ENCODE assay signal across 15 mouse cellular contexts in the genomic region with DNA sequence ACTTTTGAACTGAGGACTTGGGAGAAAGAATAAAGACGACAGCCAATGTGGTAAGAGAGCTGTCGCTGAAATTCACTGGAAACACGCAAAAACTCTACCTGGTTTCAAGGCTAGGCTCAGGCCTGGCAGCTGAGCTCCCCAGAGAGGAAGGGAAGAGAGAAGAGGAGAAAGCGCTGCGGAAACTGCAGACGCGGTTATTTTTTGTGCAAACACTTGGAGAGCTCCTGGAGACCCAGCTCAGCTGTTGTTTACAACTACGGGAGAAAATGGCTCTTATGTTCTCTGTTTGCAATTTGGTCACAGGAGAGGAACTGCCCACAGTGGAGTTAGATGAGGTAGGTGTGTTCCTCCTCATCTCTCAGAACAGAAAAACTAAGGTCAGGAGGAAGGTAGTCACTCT. TPM values are rescaled to one million over a fixed set of nuclear protein-coding genes. Genes with fewer than 3 reads are reported as not detected.
A peak's percentile ranks its signal among the peaks of the same experiment; 100 is the strongest.
DNase-seq lines count a peak whose midpoint lies in the region; ATAC-seq and TF ChIP-seq lines count a peak whose summit lies in the region.
"Had no signal": no experiment of that assay in that cellular context is flagged by ENCODE, and none has a peak within 500 bp of the region (broad histone marks: within the 10 kb centered on the region; RNA-seq: fewer than 3 reads in every experiment).

No protein-coding gene starts in this region.

- no peak overlapping the region for H3K4me3 ChIP-seq in kidney, adult 2 months (ENCODE audit: insufficient read depth, low read depth, low read length)
- H3K4me3 ChIP-seq in lung, embryonic 14.5 days (ENCODE audit: low read depth, low read length): no peak overlapping the region
- no peak overlapping the region for H3K4me3 ChIP-seq in stomach, embryonic 16.5 days (replicated peaks; ENCODE audit: low read length)
- no peak overlapping the region for H3K4me3 ChIP-seq in hindbrain, embryonic 10.5 days
- H3K4me3 ChIP-seq: erythroblast, embryonic 14.5 days; megakaryocyte, embryonic 14.5 days had no signal

- H3K4me2 ChIP-seq in lung, embryonic 14.5 days: no peak overlapping the region
- no peak overlapping the region for H3K4me2 ChIP-seq in stomach, embryonic 16.5 days (ENCODE audit: low read depth, low read length)

- H3K27me3 ChIP-seq in kidney, adult 2 months (replicated peaks; ENCODE audit: control insufficient read depth, insufficient read depth, low read length): no peaks in the 10 kb centered on the region
- H3K27me3 ChIP-seq in lung, embryonic 14.5 days (ENCODE audit: insufficient read depth, low read length): no peaks in the 10 kb centered on the region
- H3K27me3 ChIP-seq in stomach, embryonic 16.5 days (ENCODE audit: control insufficient read depth, insufficient read depth, low read length): no peaks in the 10 kb centered on the region
- no peaks in the 10 kb centered on the region for H3K27me3 ChIP-seq in hindbrain, embryonic 10.5 days (ENCODE audit: insufficient read depth, poor library complexity, severe bottlenecking)
- H3K27me3 ChIP-seq: megakaryocyte, embryonic 14.5 days had no signal

- WGBS in kidney, adult 2 months: 72% methylated on average over 8 of the region's 8 CpGs
- 32% methylated on average over 8 of the region's 8 CpGs for WGBS in lung, embryonic 14.5 days
- WGBS in stomach, embryonic 16.5 days: 47% methylated on average over 8 of the region's 8 CpGs
- WGBS in hindbrain, embryonic 10.5 days: 91% methylated on average over 8 of the region's 8 CpGs

- no peaks in the 10 kb centered on the region for H3K4me1 ChIP-seq in kidney, adult 2 months (ENCODE audit: control insufficient read depth, insufficient read depth, low read length)
- H3K4me1 ChIP-seq in lung, embryonic 14.5 days (ENCODE audit: insufficient read depth): peaks cover 11% of the 10 kb centered on the region
- H3K4me1 ChIP-seq in stomach, embryonic 16.5 days (ENCODE audit: control insufficient read depth, insufficient read depth, low read length): peaks cover 13% of the 10 kb centered on the region; the same call in 1 of the 2 replicates
- no peaks in the 10 kb centered on the region for H3K4me1 ChIP-seq in hindbrain, embryonic 10.5 days (replicated peaks)

- ATAC-seq in frontal cortex, adult (ENCODE audit: low TSS enrichment): 0 out of 2 replicates have a peak, but pooled peaks have one; percentile 13
- no peak for ATAC-seq in lung, embryonic 14.5 days (ENCODE audit: insufficient read depth)
- ATAC-seq in stomach, embryonic 16.5 days (ENCODE audit: insufficient read depth, low FRiP score): no peak
- ATAC-seq: liver, postnatal 0 days had no signal

- H3K9me3 ChIP-seq in lung, embryonic 14.5 days (ENCODE audit: low read depth, low read length): no peaks in the 10 kb centered on the region
- H3K9me3 ChIP-seq in stomach, embryonic 16.5 days (replicated peaks; ENCODE audit: control insufficient read depth, low read length): no peaks in the 10 kb centered on the region
- no peaks in the 10 kb centered on the region for H3K9me3 ChIP-seq in hindbrain, embryonic 10.5 days
- H3K9me3 ChIP-seq: megakaryocyte, embryonic 14.5 days had no signal

- no peak for TF ChIP-seq CTCF in kidney, adult 2 months (conservative IDR thresholded peaks at IDR 0.05; ENCODE audit: insufficient read depth, insufficient read length, low read depth, low read length)
- TF ChIP-seq CTCF in lung, embryonic 14.5 days (IDR thresholded peaks at IDR 0.05; ENCODE audit: low read depth): no peak

- DNase-seq in frontal cortex, postnatal 25 days (ENCODE audit: low spot score in 2 of 2): no peak
- DNase-seq in kidney, adult 2 months: no peak
- DNase-seq in kidney, adult 8-10 months: no peak
- peak; percentile 54 for DNase-seq in lung, embryonic 14.5 days
- DNase-seq in lung, postnatal 4 days: no peak
- no peak for DNase-seq in hindbrain, embryonic 10.5 days (ENCODE audit: low spot score)
- DNase-seq: adrenal gland, adult 8-10 months; cerebellum, adult 8-10 months; gastrocnemius, postnatal 10 days; liver, postnatal 0 days; spleen, adult 18-20 months had no signal

- H3K9ac ChIP-seq in lung, embryonic 14.5 days: no peak overlapping the region; the same call in 1 of the 2 replicates
- H3K9ac ChIP-seq in stomach, embryonic 16.5 days (ENCODE audit: low read length): peak overlapping the region; percentile 36; the same call in 1 of the 2 replicates
- H3K9ac ChIP-seq: liver, postnatal 0 days had no signal

- no peak for TF ChIP-seq POLR2A in kidney, adult 2 months (IDR thresholded peaks at IDR 0.05; ENCODE audit: low read depth, low read length)

- H3K27ac ChIP-seq in kidney, adult 2 months (ENCODE audit: insufficient read depth, low read depth, low read length): peak overlapping the region; percentile 54; the same call in 1 of the 2 replicates
- H3K27ac ChIP-seq in lung, embryonic 14.5 days (ENCODE audit: low read depth): peak overlapping the region; percentile 69; the same call in 1 of the 2 replicates
- H3K27ac ChIP-seq in stomach, embryonic 16.5 days (ENCODE audit: low read length): peak overlapping the region; percentile 79
- no peak overlapping the region for H3K27ac ChIP-seq in hindbrain, embryonic 10.5 days

- H3K36me3 ChIP-seq in kidney, adult 2 months (ENCODE audit: control insufficient read depth, insufficient read depth, low read length): no peaks in the 10 kb centered on the region
- H3K36me3 ChIP-seq in lung, embryonic 14.5 days (ENCODE audit: insufficient read depth): peaks cover 79% of the 10 kb centered on the region
- H3K36me3 ChIP-seq in stomach, embryonic 16.5 days (ENCODE audit: control insufficient read depth, insufficient read depth, low read length): peaks cover 11% of the 10 kb centered on the region
- peaks cover 91% of the 10 kb centered on the region for H3K36me3 ChIP-seq in hindbrain, embryonic 10.5 days

RNA-seq across cellular contexts. Expression of a gene that starts 32.4 kb away (rescaled TPM):
- 58.3 and 73.9 TPM in 2 replicates for polyA plus RNA-seq in kidney, adult 2 months (2012; rRNA removed)
- polyA plus RNA-seq in lung, embryonic 14.5 days (2014; fragmentation: Nextera tagmentation; extraction: Ambion mirVana): 148 and 158 TPM in 2 replicates
- polyA plus RNA-seq in stomach, embryonic 16.5 days (2015; fragmentation: Nextera tagmentation; extraction: Ambion mirVana): 92.4 and 94.8 TPM in 2 replicates
- 164 and 186 TPM in 2 replicates for polyA plus RNA-seq in hindbrain, embryonic 10.5 days (2016; fragmentation: Nextera tagmentation; extraction: Ambion mirVana)
